Mouse (Mus musculus): ENCODE results near the gene Dgat2l6.
A peak's percentile ranks its signal among the peaks of the same experiment; 100 is the strongest.

The Dgat2l6 gene

GRCm38 (mm10) chrX:100524471-100524870 lies at the start of gene Dgat2l6:
Gene Dgat2l6 (plus strand): TSS chrX:100524838.
- DNase-seq: no peak

DNA sequence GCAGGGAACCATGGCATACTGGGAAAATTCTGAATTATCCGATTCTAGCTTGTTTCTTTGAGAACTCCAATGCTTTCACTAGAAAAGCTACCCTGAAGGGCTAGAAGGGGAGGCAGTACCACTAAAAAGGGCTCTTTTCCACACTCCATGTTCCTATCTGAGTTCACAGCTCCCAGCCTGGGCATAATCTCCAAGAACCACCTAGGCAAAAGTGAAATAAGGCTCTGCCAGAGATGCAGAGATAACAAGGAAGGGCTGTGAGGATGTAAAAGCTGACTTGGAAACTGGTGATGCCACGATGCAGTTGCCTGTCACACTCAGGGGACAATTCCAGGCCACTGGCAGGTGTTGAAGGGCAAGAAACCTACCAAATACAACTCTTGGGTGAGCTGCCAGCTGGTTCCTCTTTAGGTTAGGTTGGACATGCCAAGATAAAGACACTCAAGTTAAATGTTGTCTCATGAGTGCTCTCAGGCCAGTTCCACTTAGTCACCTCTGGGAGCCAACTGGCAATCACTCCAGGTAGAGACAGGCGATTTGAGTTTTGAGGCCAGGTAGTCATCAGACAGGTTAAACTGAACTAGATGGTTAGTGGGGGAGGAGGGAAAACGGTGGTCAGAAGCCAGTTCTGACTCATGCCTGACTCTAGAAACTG lies 48.9 kb upstream of the Dgat2l6 start:
- DNase-seq: no peak

DNA sequence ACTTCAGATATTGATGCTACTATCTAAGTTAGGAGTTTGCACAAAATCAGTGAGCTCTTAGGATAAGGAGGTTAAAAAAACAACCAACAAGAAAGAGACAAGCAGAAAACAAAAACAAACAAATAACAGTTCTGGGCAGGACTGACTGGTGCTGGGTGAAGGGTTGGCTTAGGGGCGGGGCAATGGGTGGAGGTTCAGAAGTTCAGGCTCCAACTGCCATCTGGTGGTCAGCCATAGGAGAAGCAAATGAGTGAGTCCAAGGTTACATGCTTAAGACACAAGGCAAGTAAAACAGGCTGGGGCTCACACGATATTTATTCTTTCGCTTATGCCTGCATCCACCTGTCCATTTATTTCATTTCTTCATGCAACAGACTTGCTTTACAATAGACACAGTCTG lies 44.3 kb upstream of the Dgat2l6 start:
- DNase-seq: peak; percentile 68

- DNase-seq: no peak
These were observed 31.1 kb upstream of the Dgat2l6 start for GRCm38 (mm10) chrX:100493500-100494067.

- DNase-seq: peak; percentile 77
These were observed 30.3 kb upstream of the Dgat2l6 start, which contains the start of gene Igbp1 for GRCm38 (mm10) chrX:100494068-100494978. Gene Igbp1 (plus strand): TSS chrX:100494291.

DNA sequence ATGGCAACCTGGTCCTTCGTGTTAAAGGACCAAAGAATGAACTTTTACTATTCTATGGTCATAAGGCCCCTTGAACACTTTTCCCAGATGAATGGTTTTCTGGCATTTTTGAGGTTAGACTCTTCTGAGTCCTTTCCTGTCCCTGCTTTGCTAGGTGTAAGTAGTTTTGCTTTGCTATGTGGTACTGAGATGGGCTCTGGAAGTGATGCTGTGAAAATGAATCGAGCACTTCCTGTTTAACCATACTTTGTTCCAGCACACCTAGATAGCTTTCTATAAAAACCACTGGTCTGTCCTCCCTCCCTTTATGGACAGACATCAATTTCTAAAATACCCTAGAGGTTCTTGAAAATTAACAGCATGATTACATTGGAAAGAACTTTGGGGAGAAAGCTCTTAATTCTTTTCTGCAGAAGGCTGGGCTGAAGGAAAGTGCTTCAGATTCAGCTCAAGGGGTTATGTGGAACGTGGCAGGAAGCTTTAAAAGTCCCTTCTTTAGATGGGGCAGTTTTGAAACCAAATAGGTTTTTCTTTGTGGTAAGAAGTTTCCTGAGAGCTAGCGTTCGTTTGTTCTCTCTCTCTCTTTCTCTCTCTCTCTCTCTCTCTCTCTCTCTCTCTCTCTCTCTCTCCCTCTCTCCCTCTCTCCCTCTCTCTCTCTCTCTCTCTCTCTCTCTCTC lies 20.3 kb upstream of the Dgat2l6 start:
- no peak for DNase-seq

- no peak for DNase-seq
These were observed 16.5 kb upstream of the Dgat2l6 start for GRCm38 (mm10) chrX:100508164-100508563.

DNA sequence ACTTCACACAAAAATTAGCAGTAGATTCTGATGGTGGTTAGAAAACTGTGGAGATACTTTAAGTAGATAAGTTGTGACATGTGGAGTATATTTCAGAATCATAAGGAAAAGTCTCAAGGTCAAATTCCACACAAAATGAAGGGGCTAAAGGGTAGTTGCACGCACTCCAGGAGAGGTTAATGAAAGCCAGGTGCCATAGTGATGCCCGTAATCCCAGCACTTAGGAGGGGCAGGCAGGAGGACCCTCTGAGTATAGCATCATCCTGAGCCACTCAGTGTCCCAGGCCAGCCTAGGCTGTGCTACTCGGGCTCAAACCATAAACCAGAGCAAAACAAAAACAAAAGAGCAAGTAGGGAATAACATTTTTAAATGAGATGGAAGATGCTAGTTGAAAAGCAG lies 14.7 kb upstream of the Dgat2l6 start:
- no peak for DNase-seq

- no peak for DNase-seq
These were observed 8.0 kb upstream of the Dgat2l6 start for GRCm38 (mm10) chrX:100516683-100517082.

GRCm38 (mm10) chrX:100517626-100518025 lies 7.0 kb upstream of the Dgat2l6 start:
- DNase-seq: no peak

GRCm38 (mm10) chrX:100518532-100518931 lies 6.1 kb upstream of the Dgat2l6 start:
- no peak for DNase-seq

DNA sequence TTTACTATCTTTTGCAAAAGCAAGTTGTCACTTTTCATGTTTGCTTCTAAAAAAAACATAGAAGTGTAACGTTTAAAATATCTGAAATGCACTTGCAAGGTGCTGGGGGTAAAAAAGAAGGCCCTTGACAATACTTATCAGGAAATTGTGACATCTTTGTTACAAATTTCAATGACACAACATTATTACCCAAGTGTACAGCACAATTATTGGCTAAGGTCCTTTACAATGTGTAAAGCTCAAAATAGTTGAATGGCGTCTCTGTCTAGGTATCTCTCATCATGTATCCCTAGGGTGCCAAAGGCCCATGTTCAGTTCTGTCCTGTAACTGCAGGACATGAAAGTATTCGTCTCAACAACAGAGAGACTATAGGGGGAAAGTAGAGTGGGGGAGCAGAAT lies 31.4 kb downstream of the Dgat2l6 start:
- DNase-seq: no peak

DNA sequence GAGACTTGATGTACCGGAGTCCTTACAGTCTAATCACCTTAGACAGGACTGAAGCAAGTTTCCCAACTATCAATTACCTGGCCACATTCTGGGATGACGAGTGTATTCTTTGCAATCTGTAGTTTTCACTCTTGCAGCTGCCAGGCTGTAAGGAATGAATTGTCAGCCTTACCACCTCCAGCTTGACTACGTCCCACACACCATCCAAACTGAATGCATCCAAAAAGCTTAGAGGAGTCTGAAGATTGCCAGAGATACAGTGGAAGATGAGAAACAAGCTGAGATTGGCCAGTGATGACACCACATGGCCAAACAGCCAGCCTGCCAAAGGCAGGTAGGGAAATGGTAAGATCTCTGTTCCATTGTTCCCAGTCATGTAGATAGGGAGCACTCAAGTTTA lies 41.1 kb downstream of the Dgat2l6 start:
- no peak for DNase-seq

DNA sequence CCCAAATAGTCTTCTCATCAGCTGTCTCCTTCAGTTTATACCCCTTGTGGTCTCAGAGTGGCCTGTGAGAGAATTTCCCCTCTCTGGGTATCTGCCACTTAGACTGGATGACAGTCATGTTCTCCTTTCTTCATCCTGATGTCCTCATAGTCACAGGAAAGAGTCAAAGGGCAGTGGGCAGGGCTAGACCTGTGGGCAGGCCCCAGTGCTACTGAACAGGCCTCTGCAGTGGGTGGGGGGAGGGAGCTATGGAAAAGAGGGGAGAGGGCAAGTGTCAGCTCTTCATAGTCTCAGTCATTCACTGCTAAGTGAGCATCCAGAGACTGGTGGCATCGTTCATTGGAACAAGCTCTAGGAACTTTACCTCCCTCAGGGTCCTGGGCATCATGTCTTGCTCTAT lies 47.3 kb downstream of the Dgat2l6 start, which contains the start of gene Awat1:
Awat1 (plus strand) TSS at position 301 of the 400 bp plus-strand sequence.
- DNase-seq: no peak

DNA sequence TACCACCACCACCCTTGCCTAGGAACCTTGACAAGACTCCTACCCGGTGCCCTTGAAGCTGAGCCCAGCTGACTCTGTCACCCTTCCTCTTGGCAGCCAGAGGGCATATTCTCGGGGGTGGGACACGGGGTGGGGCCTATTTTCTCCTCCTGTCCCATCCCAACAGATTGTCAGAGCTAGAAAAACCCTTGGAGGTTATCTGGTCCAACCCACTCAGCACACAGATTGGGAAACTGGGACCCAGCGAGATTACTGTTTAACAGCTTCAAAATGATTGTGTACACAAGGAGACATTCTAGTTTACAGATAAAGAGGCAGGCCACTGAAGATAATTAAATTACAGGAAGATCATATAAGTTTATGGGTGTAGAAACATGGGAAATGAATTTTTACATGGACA lies 70.2 kb downstream of the Dgat2l6 start, which contains the start of gene P2ry4:
P2ry4 (minus strand) TSS at position 79 of the 400 bp plus-strand sequence.
- no peak for DNase-seq

Data from lung, postnatal 14 days (tissue).